Mouse (Mus musculus): ENCODE results near the gene Lztfl1.

GRCm38 (mm10) chr9:123686206-123686605, 31.3 kb downstream of the Lztfl1 start:
- TF ChIP-seq POLR2A (IDR thresholded peaks at IDR 0.05; ENCODE audit: low read depth, low read length) = no peak
- no peak for TF ChIP-seq CTCF (IDR thresholded peaks at IDR 0.05; ENCODE audit: extremely low read depth, insufficient read depth, insufficient read length, insufficient replicate concordance)
